Mouse (Mus musculus) myocyte (in vitro differentiated cells): ENCODE measurements around the gene Vps33a. TPM values are rescaled to one million over a fixed set of nuclear protein-coding genes. Genes with fewer than 3 reads are reported as not detected.

Experiments used
- H3K27me3 ChIP-seq: one replicate; pipeline ENCODE4 v1.6.1; 2011; ENCODE audit not compliant: control insufficient read depth, insufficient read depth, insufficient read length
- H3K36me3 ChIP-seq: one replicate; pipeline ENCODE4 v1.6.1; 2011; ENCODE audit not compliant: control insufficient read depth, insufficient read depth
- H3K4me2 ChIP-seq: one replicate; pipeline ENCODE4 v1.6.1; 2011; ENCODE audit warnings: low read depth, control low read depth
- H3K4me3 ChIP-seq: one replicate; pipeline ENCODE4 v1.5.1; 2011; ENCODE audit warnings: mild to moderate bottlenecking, control low read depth, moderate library complexity
- H3K79me2 ChIP-seq: one replicate; pipeline ENCODE4 v1.6.1; 2011; ENCODE audit not compliant: control insufficient read depth, insufficient read depth
- H3ac ChIP-seq: one replicate; pipeline ENCODE4 v1.6.1; 2011; ENCODE audit not compliant: control insufficient read depth, insufficient read length
- CEBPB ChIP-seq: IDR thresholded peaks from 2 replicates; pipeline ENCODE4 v1.6.1; 2011; ENCODE audit warnings: mild to moderate bottlenecking, moderate library complexity; ENCODE audit not compliant: poor library complexity, insufficient read depth, severe bottlenecking
- E2F4 ChIP-seq: IDR thresholded peaks from one replicate; pipeline ENCODE4 v1.6.1; 2011; ENCODE audit warnings: mild to moderate bottlenecking, control low read depth, moderate library complexity; ENCODE audit not compliant: insufficient read depth
- MAX ChIP-seq: IDR thresholded peaks from one replicate; pipeline ENCODE4 v1.6.1; 2011; ENCODE audit warnings: low read depth, mild to moderate bottlenecking, control low read depth
- MYOD1 ChIP-seq, 3 experiments: IDR thresholded peaks; one replicate each; pipeline ENCODE4 v1.6.1; 2011; ENCODE audit warnings: control low read depth in 2 of 3, low read depth in 2 of 3, mild to moderate bottlenecking in 2 of 3, moderate library complexity in 1 of 3; ENCODE audit not compliant: insufficient read length in 2 of 3, control insufficient read depth in 1 of 3
- MYOG ChIP-seq, 3 experiments: IDR thresholded peaks; one replicate each; pipeline ENCODE4 v1.6.1; 2011; ENCODE audit warnings: control low read depth in 2 of 3, low read depth in 2 of 3, mild to moderate bottlenecking in 2 of 3; ENCODE audit not compliant: insufficient read length in 2 of 3, control insufficient read depth in 1 of 3, insufficient read depth in 1 of 3
- POLR2A ChIP-seq: IDR thresholded peaks from one replicate; pipeline ENCODE4 v1.6.1; 2011; ENCODE audit warnings: low read depth, mild to moderate bottlenecking, control low read depth, moderate library complexity; ENCODE audit not compliant: insufficient read length
- POLR2AphosphoS2 ChIP-seq: IDR thresholded peaks from one replicate; pipeline ENCODE4 v1.6.1; 2011; ENCODE audit warnings: low read depth, control low read depth; ENCODE audit not compliant: insufficient read length
- REST ChIP-seq: IDR thresholded peaks from one replicate; pipeline ENCODE4 v1.6.1; 2011; ENCODE audit warnings: mild to moderate bottlenecking, control low read depth, moderate library complexity; ENCODE audit not compliant: insufficient read depth, insufficient read length
- SRF ChIP-seq: IDR thresholded peaks from one replicate; pipeline ENCODE4 v1.6.1; 2011; ENCODE audit warnings: low read depth; ENCODE audit not compliant: control insufficient read depth, insufficient read length
- TCF12 ChIP-seq: IDR thresholded peaks from one replicate; pipeline ENCODE4 v1.6.1; 2011; ENCODE audit warnings: mild to moderate bottlenecking, control low read depth; ENCODE audit not compliant: poor library complexity, insufficient read depth, severe bottlenecking
- TCF3 ChIP-seq: IDR thresholded peaks from one replicate; pipeline ENCODE4 v1.6.1; 2011; ENCODE audit warnings: low read depth, control low read depth; ENCODE audit not compliant: insufficient read length
- USF1 ChIP-seq: IDR thresholded peaks from one replicate; pipeline ENCODE4 v1.6.1; 2011; ENCODE audit warnings: low read depth, mild to moderate bottlenecking, control low read depth, moderate library complexity
- polyA plus RNA-seq: library from polyadenylated mRNA; unstranded; fragments of >200 nt; fragmentation: generic; extraction: Trizol; gene quantifications from one replicate; pipeline ENCODE4 v1.2.1, GENCODE M21; 2012; ENCODE audit warnings: missing spikeins

Gene Vps33a
- polyA plus RNA-seq = 18.7 TPM

DNA sequence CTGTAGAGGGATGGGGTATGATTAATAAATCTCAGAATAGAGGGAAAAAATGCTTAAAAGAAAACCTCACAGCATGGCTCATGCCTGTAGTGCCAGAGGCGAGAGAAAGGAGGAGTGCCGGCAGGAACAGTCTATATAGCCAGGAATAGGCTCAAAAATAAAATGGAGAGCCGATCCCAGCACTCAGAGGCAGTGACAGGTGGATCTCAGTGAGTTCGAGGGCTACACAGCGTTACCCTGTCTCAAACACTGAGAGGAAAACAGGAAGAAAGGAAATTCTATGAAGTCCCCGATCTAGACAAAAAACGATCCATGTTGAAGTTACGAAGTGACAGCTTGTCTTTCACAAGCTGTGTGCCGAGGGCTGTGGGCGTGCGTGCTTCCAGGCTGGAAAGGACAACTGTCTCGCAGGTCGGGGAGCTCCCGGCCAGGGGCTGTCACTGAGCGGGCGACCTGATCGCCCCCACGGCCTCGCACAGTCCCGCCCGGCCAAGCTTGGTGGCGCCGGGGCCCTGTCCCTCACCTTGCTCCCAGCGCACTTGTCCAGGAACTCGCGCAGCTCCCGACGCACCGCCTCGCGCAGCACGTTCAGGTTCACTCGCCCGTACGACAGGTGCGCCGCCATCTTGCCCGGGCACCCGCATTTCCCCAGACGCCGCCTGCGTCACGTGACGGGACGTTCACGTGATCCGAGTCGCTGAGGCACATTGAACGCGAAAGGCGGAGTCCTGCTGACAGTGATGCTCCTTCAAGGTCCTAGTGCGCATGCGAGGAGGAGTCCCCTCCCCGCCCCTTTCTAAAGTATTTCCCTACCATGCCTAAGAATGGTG is at the start of gene Vps33a:
TSS of gene Vps33a (minus strand) at position 682 of the 830 bp plus-strand sequence.
- H3ac ChIP-seq = peak within 1 kb of the TSS; percentile 79
- H3K4me3 ChIP-seq = peak within 1 kb of the TSS; percentile 43
- peaks cover 4% of the 10 kb centered on the region for H3K36me3 ChIP-seq
- H3K79me2 ChIP-seq = peaks cover 4% of the 10 kb centered on the region
- TF ChIP-seq POLR2A (peak; percentile 98), USF1 (peak; percentile 100), SRF (no peak), MYOG (IDR thresholded peaks at IDR 0.05; ENCODE audit: control insufficient read depth in 1 of 3, insufficient read depth in 1 of 3, insufficient read length in 2 of 3, low read depth in 2 of 3) (peak in 2 of 3 experiments; percentile 84 to 94), REST (peak; percentile 52), MYOD1 (IDR thresholded peaks at IDR 0.05; ENCODE audit: control insufficient read depth in 1 of 3, insufficient read length in 2 of 3, low read depth in 2 of 3) (peak in 2 of 3 experiments; percentile 90 to 92), E2F4 (no peak), CEBPB (no peak), TCF12 (no peak), POLR2AphosphoS2 (peak; percentile 92), MAX (no peak), TCF3 (no peak)
- H3K27me3 ChIP-seq = no peaks in the 10 kb centered on the region
- peak within 1 kb of the TSS; percentile 94 for H3K4me2 ChIP-seq

DNA sequence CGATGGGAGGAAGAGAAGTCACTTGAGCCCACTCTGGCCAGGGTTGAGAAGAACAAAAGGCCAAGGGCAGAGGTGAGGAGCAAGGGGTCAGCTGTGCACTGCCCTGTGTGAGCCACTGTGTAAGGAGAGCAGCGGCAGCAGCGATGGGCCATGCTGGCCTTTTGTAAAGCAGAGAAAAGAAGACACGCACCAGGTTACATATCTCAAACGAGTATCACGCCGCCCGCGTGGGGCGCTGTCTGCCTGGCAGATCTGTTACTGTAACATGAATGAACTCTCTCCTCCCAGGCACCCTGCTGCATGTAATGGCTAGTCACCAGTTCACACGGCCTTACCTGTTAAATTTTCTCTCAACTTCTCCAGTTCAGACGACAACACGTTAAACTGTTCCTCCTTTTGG is 49.6 kb upstream of the Vps33a start:
- no peak overlapping the region for H3ac ChIP-seq
- no peaks in the 10 kb centered on the region for H3K27me3 ChIP-seq
- no peaks in the 10 kb centered on the region for H3K79me2 ChIP-seq
- H3K4me3 ChIP-seq = no peak overlapping the region
- H3K4me2 ChIP-seq = no peak overlapping the region
- TF ChIP-seq USF1 = no peak
- TF ChIP-seq SRF = no peak
- TF ChIP-seq MYOD1 (IDR thresholded peaks at IDR 0.05; ENCODE audit: control insufficient read depth in 1 of 3, insufficient read length in 2 of 3, low read depth in 2 of 3) = no peak
- no peak for TF ChIP-seq POLR2AphosphoS2
- TF ChIP-seq MYOG (IDR thresholded peaks at IDR 0.05; ENCODE audit: control insufficient read depth in 1 of 3, insufficient read depth in 1 of 3, insufficient read length in 2 of 3, low read depth in 2 of 3) = no peak
- no peak for TF ChIP-seq TCF3
- no peak for TF ChIP-seq MAX
- TF ChIP-seq TCF12 = no peak
- no peak for TF ChIP-seq CEBPB
- no peak for TF ChIP-seq REST
- peaks cover 16% of the 10 kb centered on the region for H3K36me3 ChIP-seq

DNA sequence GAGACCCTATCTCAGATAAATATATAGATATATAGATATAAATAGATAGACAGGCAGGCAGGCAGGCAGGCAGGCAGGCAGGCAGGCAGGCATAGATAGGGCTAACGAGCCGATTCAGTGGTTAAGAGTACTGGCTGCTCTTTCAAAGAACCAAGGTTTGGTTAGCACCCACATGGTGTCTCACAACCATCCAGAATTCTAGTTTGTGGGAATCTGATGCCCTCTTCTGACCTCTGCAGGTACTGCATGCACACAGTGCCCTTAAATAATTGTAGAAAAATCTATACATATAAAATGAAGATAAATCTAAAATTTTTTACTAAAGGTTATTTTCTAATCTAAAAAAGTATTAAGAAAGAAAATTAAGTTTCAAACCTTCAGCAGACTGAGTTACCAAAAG is 45.7 kb upstream of the Vps33a start:
- Histone ChIP-seq H3ac (no peak overlapping the region), H3K36me3 (peaks cover 18% of the 10 kb centered on the region), H3K27me3 (no peaks in the 10 kb centered on the region), H3K79me2 (no peaks in the 10 kb centered on the region), H3K4me2 (no peak overlapping the region), H3K4me3 (no peak overlapping the region)
- TF ChIP-seq REST = no peak
- no peak for TF ChIP-seq POLR2AphosphoS2
- TF ChIP-seq TCF3 = no peak
- TF ChIP-seq E2F4 = no peak
- TF ChIP-seq MAX = no peak
- no peak for TF ChIP-seq MYOD1 (IDR thresholded peaks at IDR 0.05; ENCODE audit: control insufficient read depth in 1 of 3, insufficient read length in 2 of 3, low read depth in 2 of 3)
- TF ChIP-seq CEBPB = no peak
- TF ChIP-seq SRF = no peak
- TF ChIP-seq POLR2A = no peak
- no peak for TF ChIP-seq MYOG (IDR thresholded peaks at IDR 0.05; ENCODE audit: control insufficient read depth in 1 of 3, insufficient read depth in 1 of 3, insufficient read length in 2 of 3, low read depth in 2 of 3)
- no peak for TF ChIP-seq USF1
- no peak for TF ChIP-seq TCF12

DNA sequence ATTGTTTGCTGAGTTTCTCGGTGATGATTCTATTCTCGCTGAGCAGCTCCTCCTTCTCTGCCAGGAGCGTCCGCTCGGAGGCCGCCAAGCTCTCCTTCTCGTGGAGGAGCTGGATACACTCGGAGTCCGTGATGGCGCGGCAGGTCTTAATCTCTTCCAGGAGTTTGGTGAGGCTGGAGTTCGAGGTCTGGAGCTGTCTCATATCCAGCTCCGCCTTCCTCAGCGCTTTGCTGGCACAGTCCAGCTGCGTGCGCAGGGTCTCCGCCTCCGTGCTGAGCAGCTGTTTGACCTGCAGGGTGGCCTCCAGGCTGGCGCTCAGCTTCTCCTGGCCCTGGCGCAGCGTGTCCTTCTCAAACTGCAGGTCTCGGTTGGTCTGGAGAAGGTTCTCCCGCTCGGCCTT is 41.4 kb upstream of the Vps33a start:
- Histone ChIP-seq H3K4me3 (no peak overlapping the region), H3K27me3 (no peaks in the 10 kb centered on the region), H3K4me2 (no peak overlapping the region), H3K79me2 (no peaks in the 10 kb centered on the region), H3K36me3 (peaks cover 5% of the 10 kb centered on the region), H3ac (no peak overlapping the region)
- TF ChIP-seq MYOG (IDR thresholded peaks at IDR 0.05; ENCODE audit: control insufficient read depth in 1 of 3, insufficient read depth in 1 of 3, insufficient read length in 2 of 3, low read depth in 2 of 3) (no peak), POLR2A (no peak), MAX (no peak), CEBPB (no peak), E2F4 (no peak), TCF12 (no peak), POLR2AphosphoS2 (no peak), SRF (no peak), USF1 (no peak)

DNA sequence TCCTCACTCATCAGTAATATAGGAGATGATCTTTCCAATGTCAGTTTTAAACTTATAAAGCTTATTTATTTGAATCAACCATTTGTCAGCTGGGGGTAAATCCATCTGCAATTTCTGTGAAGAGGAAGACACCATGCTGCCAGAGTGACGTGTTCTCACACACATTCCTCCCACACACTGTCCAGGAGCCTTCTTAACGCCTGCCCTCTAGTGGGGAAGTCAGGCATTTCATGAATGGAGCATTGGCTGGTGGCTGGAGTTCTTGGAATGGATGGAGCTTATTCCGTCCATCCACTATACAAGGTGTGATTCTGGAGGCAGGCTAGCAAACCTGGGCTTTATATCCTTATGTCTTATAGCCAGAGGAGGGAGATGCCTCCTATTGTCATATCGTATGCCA is 37.0 kb upstream of the Vps33a start:
- H3K27me3 ChIP-seq = no peaks in the 10 kb centered on the region
- H3K4me2 ChIP-seq = no peak overlapping the region
- H3K36me3 ChIP-seq = peaks cover 22% of the 10 kb centered on the region
- no peaks in the 10 kb centered on the region for H3K79me2 ChIP-seq
- no peak overlapping the region for H3ac ChIP-seq
- TF ChIP-seq MYOD1 (IDR thresholded peaks at IDR 0.05; ENCODE audit: control insufficient read depth in 1 of 3, insufficient read length in 2 of 3, low read depth in 2 of 3) (no peak), E2F4 (no peak), MAX (no peak), SRF (no peak), MYOG (IDR thresholded peaks at IDR 0.05; ENCODE audit: control insufficient read depth in 1 of 3, insufficient read depth in 1 of 3, insufficient read length in 2 of 3, low read depth in 2 of 3) (no peak), POLR2AphosphoS2 (no peak), REST (no peak), CEBPB (no peak), TCF3 (no peak), TCF12 (no peak), POLR2A (no peak), USF1 (no peak)
- no peak overlapping the region for H3K4me3 ChIP-seq
